8 mouse cellular contexts compared by ENCODE assay signal in genomic region chr10:128455280-128455679, GRCm38 (mm10). TPM values are rescaled to one million over a fixed set of nuclear protein-coding genes. Genes with fewer than 3 reads are reported as not detected.
DNase-seq lines count a peak whose midpoint lies in the region; ATAC-seq and TF ChIP-seq lines count a peak whose summit lies in the region.

No protein-coding gene starts in this region.

- H3K27me3 ChIP-seq in C2C12 (ENCODE audit: control insufficient read depth, insufficient read depth, insufficient read length) = no peaks in the 10 kb centered on the region
- H3K27me3 ChIP-seq in embryonic facial prominence, embryonic 12.5 days = no peaks in the 10 kb centered on the region
- H3K27me3 ChIP-seq in kidney, embryonic 14.5 days (ENCODE audit: control insufficient read depth, insufficient read depth, low read length) = no peaks in the 10 kb centered on the region
- H3K27me3 ChIP-seq in liver, embryonic 11.5 days (replicated peaks; ENCODE audit: control insufficient read depth, insufficient read depth, low read length) = no peaks in the 10 kb centered on the region
- H3K27me3 ChIP-seq in myocyte (ENCODE audit: control insufficient read depth, insufficient read depth, insufficient read length) = no peaks in the 10 kb centered on the region
- no peaks in the 10 kb centered on the region for H3K27me3 ChIP-seq in stomach, embryonic 15.5 days (replicated peaks)

- H3K79me3 ChIP-seq in C2C12 (ENCODE audit: low read depth) = peaks cover 7% of the 10 kb centered on the region

- 3% methylated on average over 6 of the region's 6 CpGs for WGBS in embryonic facial prominence, embryonic 12.5 days
- 2% methylated on average over 6 of the region's 6 CpGs for WGBS in kidney, embryonic 14.5 days
- WGBS in liver, embryonic 11.5 days = 1% methylated on average over 6 of the region's 6 CpGs
- WGBS in stomach, embryonic 15.5 days = 3% methylated on average over 6 of the region's 6 CpGs

- H3K79me2 ChIP-seq in C2C12 (ENCODE audit: control insufficient read depth, insufficient read depth) (peaks cover 8% of the 10 kb centered on the region), myocyte (ENCODE audit: control insufficient read depth, insufficient read depth) (peaks cover 8% of the 10 kb centered on the region)

- H3K4me2 ChIP-seq in embryonic facial prominence, embryonic 12.5 days (replicated peaks) = peak overlapping the region; percentile 37
- no peak overlapping the region; the same call in 1 of the 2 replicates for H3K4me2 ChIP-seq in kidney, embryonic 14.5 days (replicated peaks; ENCODE audit: low read depth, low read length)
- H3K4me2 ChIP-seq in liver, embryonic 11.5 days = peak overlapping the region; percentile 43
- H3K4me2 ChIP-seq in myocyte (ENCODE audit: low read depth) = peak overlapping the region; percentile 31
- H3K4me2 ChIP-seq in stomach, embryonic 15.5 days = peak overlapping the region; percentile 35

- no peak overlapping the region for H3K27ac ChIP-seq in embryonic facial prominence, embryonic 12.5 days
- H3K27ac ChIP-seq in kidney, embryonic 14.5 days (ENCODE audit: low read depth, low read length) = no peak overlapping the region
- no peak overlapping the region for H3K27ac ChIP-seq in liver, embryonic 11.5 days (ENCODE audit: low read depth, low read length)
- no peak overlapping the region for H3K27ac ChIP-seq in stomach, embryonic 15.5 days

- no peak for TF ChIP-seq CTCF in C2C12 (IDR thresholded peaks at IDR 0.05; ENCODE audit: control insufficient read depth, insufficient read depth, insufficient read length)

- peaks cover 2% of the 10 kb centered on the region for H3K4me1 ChIP-seq in embryonic facial prominence, embryonic 12.5 days
- peaks cover 2% of the 10 kb centered on the region for H3K4me1 ChIP-seq in kidney, embryonic 14.5 days (ENCODE audit: control insufficient read depth, insufficient read depth, low read length)
- peaks cover 3% of the 10 kb centered on the region; the same call in 1 of the 2 replicates for H3K4me1 ChIP-seq in liver, embryonic 11.5 days (replicated peaks; ENCODE audit: control insufficient read depth, insufficient read depth, low read length)
- H3K4me1 ChIP-seq in stomach, embryonic 15.5 days = peaks cover 8% of the 10 kb centered on the region

- peak; percentile 85 for DNase-seq in adrenal gland, postnatal 14 days
- DNase-seq in heart, adult 9 months (ENCODE audit: low spot score in 2 of 2) = peak; percentile 38 to 63
- DNase-seq in liver, embryonic 11.5 days (ENCODE audit: low spot score) = peak; percentile 47

- peak overlapping the region; percentile 6 for H3ac ChIP-seq in C2C12 (ENCODE audit: control insufficient read depth, insufficient read length, low read depth)
- no peak overlapping the region for H3ac ChIP-seq in myocyte (ENCODE audit: control insufficient read depth, insufficient read length)

- H3K36me3 ChIP-seq in C2C12 (ENCODE audit: control insufficient read depth, insufficient read depth) (no peaks in the 10 kb centered on the region), myocyte (ENCODE audit: control insufficient read depth, insufficient read depth) (no peaks in the 10 kb centered on the region)
- H3K36me3 ChIP-seq in embryonic facial prominence, embryonic 12.5 days = no peaks in the 10 kb centered on the region
- no peaks in the 10 kb centered on the region for H3K36me3 ChIP-seq in kidney, embryonic 14.5 days (ENCODE audit: control insufficient read depth, insufficient read depth, low read length)
- no peaks in the 10 kb centered on the region for H3K36me3 ChIP-seq in liver, embryonic 11.5 days (ENCODE audit: control insufficient read depth, insufficient read depth, low read length)
- H3K36me3 ChIP-seq in stomach, embryonic 15.5 days = no peaks in the 10 kb centered on the region

- no peak overlapping the region for H3K9ac ChIP-seq in embryonic facial prominence, embryonic 12.5 days
- H3K9ac ChIP-seq in kidney, embryonic 14.5 days (ENCODE audit: low read depth, low read length) = peak overlapping the region; percentile 37; the same call in 1 of the 2 replicates
- no peak overlapping the region for H3K9ac ChIP-seq in liver, embryonic 11.5 days (ENCODE audit: low read depth, low read length)
- H3K9ac ChIP-seq in stomach, embryonic 15.5 days = no peak overlapping the region

- ATAC-seq in embryonic facial prominence, embryonic 12.5 days (ENCODE audit: insufficient number of reproducible peaks, insufficient read depth, low FRiP score, low TSS enrichment) = no peak
- ATAC-seq in kidney, embryonic 14.5 days (ENCODE audit: low FRiP score, low TSS enrichment) = peak; percentile 26; the same call in 1 of the 2 replicates
- ATAC-seq in liver, embryonic 11.5 days (replicated peaks; ENCODE audit: low FRiP score) = no peak
- no peak for ATAC-seq in stomach, embryonic 15.5 days (ENCODE audit: insufficient read depth, low FRiP score, low read depth)

- no peaks in the 10 kb centered on the region for H3K9me3 ChIP-seq in embryonic facial prominence, embryonic 12.5 days
- H3K9me3 ChIP-seq in kidney, embryonic 14.5 days (ENCODE audit: control insufficient read depth, low read length) = no peaks in the 10 kb centered on the region
- H3K9me3 ChIP-seq in liver, embryonic 11.5 days (ENCODE audit: control insufficient read depth, low read length) = no peaks in the 10 kb centered on the region
- no peaks in the 10 kb centered on the region for H3K9me3 ChIP-seq in stomach, embryonic 15.5 days

- no peak overlapping the region for H3K4me3 ChIP-seq in C2C12 (ENCODE audit: insufficient read depth, poor library complexity, severe bottlenecking)
- H3K4me3 ChIP-seq in embryonic facial prominence, embryonic 12.5 days = no peak overlapping the region
- no peak overlapping the region for H3K4me3 ChIP-seq in kidney, embryonic 14.5 days (ENCODE audit: low read length)
- no peak overlapping the region for H3K4me3 ChIP-seq in liver, embryonic 11.5 days (ENCODE audit: low read depth, low read length)
- no peak overlapping the region for H3K4me3 ChIP-seq in myocyte
- peak overlapping the region; percentile 9; the same call in 1 of the 2 replicates for H3K4me3 ChIP-seq in stomach, embryonic 15.5 days (replicated peaks)

- TF ChIP-seq POLR2A in myocyte (IDR thresholded peaks at IDR 0.05; ENCODE audit: insufficient read length, low read depth) = no peak

TF ChIP-seq in C2C12, 6 proteins besides CTCF, POLR2A, EP300 and RAD21 (continues in another document):
- TF ChIP-seq FOSL1 (IDR thresholded peaks at IDR 0.05; ENCODE audit: insufficient read depth, low read length, poor library complexity, severe bottlenecking) = no peak
- no peak for TF ChIP-seq USF1 (IDR thresholded peaks at IDR 0.05; ENCODE audit: low read depth)

TF ChIP-seq in myocyte, 11 proteins besides CTCF, POLR2A, EP300 and RAD21 (continues in another document):
- TF ChIP-seq MAX (IDR thresholded peaks at IDR 0.05; ENCODE audit: low read depth) (no peak), E2F4 (IDR thresholded peaks at IDR 0.05; ENCODE audit: insufficient read depth) (no peak)

RNA-seq across cellular contexts. Expression of gene Smarcc2, which starts 3.8 kb away (rescaled TPM):
- polyA plus RNA-seq in C2C12 (2012; fragmentation: generic; extraction: Trizol) (48.4 TPM), myocyte (2012; fragmentation: generic; extraction: Trizol) (52.5 TPM)
- 107 and 108 TPM in 2 replicates for total RNA-seq in adrenal gland, postnatal 14 days (2021)
- 121 and 125 TPM in 2 replicates for polyA plus RNA-seq in embryonic facial prominence, embryonic 12.5 days (2016; fragmentation: Nextera tagmentation; extraction: Ambion mirVana)
- 64.8 and 96.7 TPM in 2 replicates for polyA plus RNA-seq in kidney, embryonic 14.5 days (2014; fragmentation: Nextera tagmentation; extraction: Ambion mirVana)
- polyA plus RNA-seq in liver, embryonic 11.5 days (2014; fragmentation: Nextera tagmentation; extraction: Ambion mirVana) = 59.0 and 59.7 TPM in 2 replicates
- polyA plus RNA-seq in stomach, embryonic 15.5 days (2015; fragmentation: Nextera tagmentation; extraction: Ambion mirVana) = 63.1 and 70.0 TPM in 2 replicates

RNA-seq across cellular contexts. Expression of gene Myl6, which starts 38.7 kb away (rescaled TPM):
- 3,169 TPM for polyA plus RNA-seq in C2C12 (2012; fragmentation: generic; extraction: Trizol)
- total RNA-seq in adrenal gland, postnatal 14 days (2021) = 800 and 862 TPM in 2 replicates
- polyA plus RNA-seq in embryonic facial prominence, embryonic 12.5 days (2016; fragmentation: Nextera tagmentation; extraction: Ambion mirVana) = 877 and 907 TPM in 2 replicates
- 921 and 980 TPM in 2 replicates for polyA plus RNA-seq in kidney, embryonic 14.5 days (2014; fragmentation: Nextera tagmentation; extraction: Ambion mirVana)
- polyA plus RNA-seq in liver, embryonic 11.5 days (2014; fragmentation: Nextera tagmentation; extraction: Ambion mirVana) = 639 and 685 TPM in 2 replicates
- 2,234 TPM for polyA plus RNA-seq in myocyte (2012; fragmentation: generic; extraction: Trizol)
- 1,838 and 1,873 TPM in 2 replicates for polyA plus RNA-seq in stomach, embryonic 15.5 days (2015; fragmentation: Nextera tagmentation; extraction: Ambion mirVana)

RNA-seq across cellular contexts. Expression of gene Myl6b, which starts 43.2 kb away (rescaled TPM):
- polyA plus RNA-seq in C2C12 (2012; fragmentation: generic; extraction: Trizol) (16.7 TPM), myocyte (2012; fragmentation: generic; extraction: Trizol) (734 TPM)
- total RNA-seq in adrenal gland, postnatal 14 days (2021) = 4.7 and 5.0 TPM in 2 replicates
- polyA plus RNA-seq in embryonic facial prominence, embryonic 12.5 days (2016; fragmentation: Nextera tagmentation; extraction: Ambion mirVana) = 3.2 and 3.9 TPM in 2 replicates
- polyA plus RNA-seq in kidney, embryonic 14.5 days (2014; fragmentation: Nextera tagmentation; extraction: Ambion mirVana) = 3.2 and 3.5 TPM in 2 replicates
- 3.9 and 4.2 TPM in 2 replicates for polyA plus RNA-seq in liver, embryonic 11.5 days (2014; fragmentation: Nextera tagmentation; extraction: Ambion mirVana)
- polyA plus RNA-seq in stomach, embryonic 15.5 days (2015; fragmentation: Nextera tagmentation; extraction: Ambion mirVana) = 3.0 and 3.4 TPM in 2 replicates

RNA-seq across cellular contexts. Expression of gene Rnf41, which starts 43.8 kb away (rescaled TPM):
- polyA plus RNA-seq in C2C12 (2012; fragmentation: generic; extraction: Trizol) (34.0 TPM), myocyte (2012; fragmentation: generic; extraction: Trizol) (35.2 TPM)
- total RNA-seq in adrenal gland, postnatal 14 days (2021) = 38.4 and 40.2 TPM in 2 replicates
- polyA plus RNA-seq in embryonic facial prominence, embryonic 12.5 days (2016; fragmentation: Nextera tagmentation; extraction: Ambion mirVana) = 44.5 and 50.5 TPM in 2 replicates
- 35.6 and 36.4 TPM in 2 replicates for polyA plus RNA-seq in kidney, embryonic 14.5 days (2014; fragmentation: Nextera tagmentation; extraction: Ambion mirVana)
- polyA plus RNA-seq in liver, embryonic 11.5 days (2014; fragmentation: Nextera tagmentation; extraction: Ambion mirVana) = 19.1 and 20.4 TPM in 2 replicates
- polyA plus RNA-seq in stomach, embryonic 15.5 days (2015; fragmentation: Nextera tagmentation; extraction: Ambion mirVana) = 33.2 and 35.4 TPM in 2 replicates

RNA-seq across cellular contexts. Expression of gene Nabp2, which starts 44.0 kb away (rescaled TPM):
- polyA plus RNA-seq in C2C12 (2012; fragmentation: generic; extraction: Trizol) = 93.0 TPM
- total RNA-seq in adrenal gland, postnatal 14 days (2021) = 59.8 and 65.2 TPM in 2 replicates
- 67.6 and 70.1 TPM in 2 replicates for polyA plus RNA-seq in embryonic facial prominence, embryonic 12.5 days (2016; fragmentation: Nextera tagmentation; extraction: Ambion mirVana)
- 87.8 and 103 TPM in 2 replicates for polyA plus RNA-seq in kidney, embryonic 14.5 days (2014; fragmentation: Nextera tagmentation; extraction: Ambion mirVana)
- polyA plus RNA-seq in liver, embryonic 11.5 days (2014; fragmentation: Nextera tagmentation; extraction: Ambion mirVana) = 101 and 104 TPM in 2 replicates
- 115 TPM for polyA plus RNA-seq in myocyte (2012; fragmentation: generic; extraction: Trizol)
- polyA plus RNA-seq in stomach, embryonic 15.5 days (2015; fragmentation: Nextera tagmentation; extraction: Ambion mirVana) = 66.3 and 81.0 TPM in 2 replicates

Comparison
In these comparisons a context has a peak if more than half of its experiments do, and no peak if none do; other contexts are left out.
1. RNA of gene Myl6b, which starts 43.2 kb away (polyA plus RNA-seq): 734 TPM in myocyte (single experiment); 16.7 TPM in C2C12 (single experiment), 3.9 to 4.2 TPM in liver, embryonic 11.5 days, 3.2 to 3.9 TPM in embryonic facial prominence, embryonic 12.5 days, 3.2 to 3.5 TPM in kidney, embryonic 14.5 days and 3.0 to 3.4 TPM in stomach, embryonic 15.5 days; every median in the first group is over 10 times any median in the second.
2. Peak in every context shown above with its lines, with median percentiles within 50 percentile points of each other: DNase-seq.